Mouse (Mus musculus): ENCODE measurements around the gene Camk1g. TPM values are rescaled to one million over a fixed set of nuclear protein-coding genes. Genes with fewer than 3 reads are reported as not detected.

Gene Camk1g
- polyA plus RNA-seq, 1 experiment from 2014 or later = 46.0 TPM

DNA sequence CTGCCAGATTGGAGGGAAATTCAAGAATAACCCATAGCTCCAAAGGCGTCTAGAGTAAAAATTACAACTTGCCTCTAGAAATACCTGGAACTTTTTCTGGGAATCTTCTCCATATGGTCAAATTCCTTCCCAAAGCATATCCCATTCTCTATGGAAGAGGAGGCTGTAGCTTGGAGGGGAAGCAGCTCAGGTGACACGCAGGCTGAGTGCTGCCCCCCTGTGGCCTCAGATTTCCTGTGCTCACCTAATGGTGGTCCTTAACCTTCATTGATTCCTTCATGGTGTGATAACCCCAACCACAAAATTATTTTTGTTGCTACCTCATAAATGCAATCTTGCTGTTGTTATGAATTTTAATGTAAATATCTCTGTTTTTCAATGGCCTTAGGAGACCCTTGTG is 45.9 kb downstream of the Camk1g start:
- H3K4me2 ChIP-seq (ENCODE audit: low read length) = no peak overlapping the region
- H3K36me3 ChIP-seq (ENCODE audit: control insufficient read depth, insufficient read depth, low read length) = no peaks in the 10 kb centered on the region
- H3K27me3 ChIP-seq (ENCODE audit: control insufficient read depth, insufficient read depth, low read length) = no peaks in the 10 kb centered on the region
- H3K9me3 ChIP-seq (ENCODE audit: control insufficient read depth, low read length) = no peaks in the 10 kb centered on the region
- H3K4me3 ChIP-seq (replicated peaks; ENCODE audit: low read depth, low read length) = no peak overlapping the region
- ATAC-seq (ENCODE audit: low FRiP score, low TSS enrichment) (no peak), DNase-seq (peak; percentile 56)
- 38% methylated on average over 2 of the region's 2 CpGs for whole genome bisulfite sequencing
- H3K27ac ChIP-seq (replicated peaks; ENCODE audit: low read depth, low read length) = no peak overlapping the region
- no peaks in the 10 kb centered on the region for H3K4me1 ChIP-seq (ENCODE audit: control insufficient read depth, insufficient read depth, low read length)
- no peak overlapping the region for H3K9ac ChIP-seq (replicated peaks; ENCODE audit: low read length)

DNA sequence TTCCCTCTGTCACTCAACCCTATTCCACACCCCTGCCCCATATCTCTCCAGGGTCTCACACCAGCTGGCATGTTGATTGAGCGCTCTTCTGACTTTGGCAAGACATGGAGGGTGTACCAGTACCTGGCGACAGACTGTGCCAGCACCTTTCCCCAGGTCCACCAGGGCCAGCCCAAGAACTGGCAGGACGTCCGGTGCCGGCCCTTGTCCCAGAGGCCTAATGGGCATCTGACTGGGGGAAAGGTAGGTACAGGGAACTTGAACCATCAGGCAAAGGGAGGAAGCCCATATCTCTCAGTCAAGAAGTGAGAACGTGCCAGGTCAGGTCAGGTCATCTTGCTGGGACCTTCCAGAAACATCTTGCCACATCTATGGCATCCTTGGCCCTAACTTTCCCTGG is 46.4 kb downstream of the Camk1g start:
- H3K27me3 ChIP-seq (ENCODE audit: control insufficient read depth, insufficient read depth, low read length) = no peaks in the 10 kb centered on the region
- no peak overlapping the region for H3K4me2 ChIP-seq (ENCODE audit: low read length)
- H3K27ac ChIP-seq (replicated peaks; ENCODE audit: low read depth, low read length) = no peak overlapping the region
- ATAC-seq (ENCODE audit: low FRiP score, low TSS enrichment) (no peak), DNase-seq (no peak)
- WGBS = 95% methylated on average over 6 of the region's 6 CpGs
- no peak overlapping the region for H3K9ac ChIP-seq (replicated peaks; ENCODE audit: low read length)
- no peaks in the 10 kb centered on the region for H3K9me3 ChIP-seq (ENCODE audit: control insufficient read depth, low read length)
- no peaks in the 10 kb centered on the region for H3K36me3 ChIP-seq (ENCODE audit: control insufficient read depth, insufficient read depth, low read length)
- H3K4me1 ChIP-seq (ENCODE audit: control insufficient read depth, insufficient read depth, low read length) = no peaks in the 10 kb centered on the region
- H3K4me3 ChIP-seq (replicated peaks; ENCODE audit: low read depth, low read length) = no peak overlapping the region

DNA sequence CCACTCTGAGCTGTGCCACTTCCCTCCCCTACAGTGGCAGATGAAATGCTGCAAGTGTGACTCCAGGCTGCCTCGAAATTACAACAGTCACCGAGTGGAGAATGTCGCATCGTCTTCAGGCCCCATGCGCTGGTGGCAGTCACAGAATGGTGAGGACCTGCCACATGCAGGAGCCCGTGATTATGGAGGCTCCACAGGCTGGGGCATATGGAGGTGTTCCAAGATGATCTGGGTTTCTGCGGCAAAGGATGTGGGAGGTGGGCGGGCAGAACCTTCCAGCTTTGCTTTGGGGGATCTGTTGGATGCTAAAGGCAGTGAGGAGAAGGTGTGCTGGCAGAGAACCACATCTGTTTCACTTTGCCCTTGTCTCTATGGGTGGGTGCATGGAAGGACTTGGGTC is 49.7 kb downstream of the Camk1g start:
- Histone ChIP-seq H3K27me3 (ENCODE audit: control insufficient read depth, insufficient read depth, low read length) (no peaks in the 10 kb centered on the region), H3K4me3 (replicated peaks; ENCODE audit: low read depth, low read length) (no peak overlapping the region), H3K9ac (replicated peaks; ENCODE audit: low read length) (no peak overlapping the region), H3K36me3 (ENCODE audit: control insufficient read depth, insufficient read depth, low read length) (no peaks in the 10 kb centered on the region), H3K27ac (replicated peaks; ENCODE audit: low read depth, low read length) (no peak overlapping the region), H3K4me2 (ENCODE audit: low read length) (no peak overlapping the region), H3K9me3 (ENCODE audit: control insufficient read depth, low read length) (no peaks in the 10 kb centered on the region), H3K4me1 (ENCODE audit: control insufficient read depth, insufficient read depth, low read length) (0 out of 2 replicates have a peak, but pooled peaks cover 4% of the 10 kb centered on the region)
- 93% methylated on average over 8 of the region's 8 CpGs for WGBS
- no peak for ATAC-seq (ENCODE audit: low FRiP score, low TSS enrichment)
- no peak for DNase-seq

DNA sequence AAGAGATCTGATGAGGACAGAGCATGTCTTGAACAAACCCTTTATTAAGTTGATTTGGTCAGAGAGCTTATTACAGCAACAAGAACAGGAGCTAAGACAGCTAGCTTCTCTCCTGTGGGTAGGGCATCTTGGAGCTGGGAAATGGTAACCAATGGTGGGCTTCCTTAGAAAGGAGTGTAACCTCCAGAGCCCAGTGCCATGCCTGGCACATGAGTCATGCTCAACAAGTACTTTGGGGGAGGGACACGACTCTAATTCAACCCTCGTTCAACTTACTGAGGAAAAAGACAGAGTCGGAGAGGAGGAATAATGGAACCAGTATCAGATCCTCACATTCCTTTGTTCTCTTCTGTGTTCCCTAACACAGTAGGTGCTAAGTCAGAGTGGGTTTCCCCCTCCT is 50.4 kb downstream of the Camk1g start:
- Histone ChIP-seq H3K4me2 (ENCODE audit: low read length) (no peak overlapping the region), H3K27me3 (ENCODE audit: control insufficient read depth, insufficient read depth, low read length) (no peaks in the 10 kb centered on the region), H3K4me1 (ENCODE audit: control insufficient read depth, insufficient read depth, low read length) (0 out of 2 replicates have a peak, but pooled peaks cover 4% of the 10 kb centered on the region), H3K27ac (replicated peaks; ENCODE audit: low read depth, low read length) (no peak overlapping the region), H3K9ac (replicated peaks; ENCODE audit: low read length) (no peak overlapping the region), H3K4me3 (replicated peaks; ENCODE audit: low read depth, low read length) (no peak overlapping the region), H3K36me3 (ENCODE audit: control insufficient read depth, insufficient read depth, low read length) (no peaks in the 10 kb centered on the region), H3K9me3 (ENCODE audit: control insufficient read depth, low read length) (no peaks in the 10 kb centered on the region)
- ATAC-seq (ENCODE audit: low FRiP score, low TSS enrichment) = no peak
- no peak for DNase-seq
- 65% methylated on average over 3 of the region's 3 CpGs for WGBS

DNA sequence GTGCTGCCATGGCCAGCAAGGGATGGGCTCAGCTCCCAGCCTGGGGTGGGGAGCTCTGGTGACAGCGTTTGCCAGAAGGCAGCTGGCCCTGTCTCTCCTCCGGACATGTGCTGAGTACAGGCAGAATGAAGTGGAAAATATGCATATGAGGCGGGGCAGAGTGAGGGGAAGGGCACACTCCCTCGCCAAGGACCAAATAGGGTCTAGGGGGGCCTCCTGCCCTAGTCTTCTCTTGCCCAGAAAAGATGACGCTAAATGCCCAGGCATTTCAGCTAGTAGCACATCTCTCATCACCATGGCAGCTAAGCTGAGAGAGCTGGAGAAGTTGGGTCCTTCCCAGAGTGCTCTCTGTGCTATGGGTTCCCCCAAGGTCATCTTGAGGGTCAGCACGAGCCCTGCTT is 52.9 kb downstream of the Camk1g start:
- Histone ChIP-seq H3K36me3 (ENCODE audit: control insufficient read depth, insufficient read depth, low read length) (no peaks in the 10 kb centered on the region), H3K4me1 (ENCODE audit: control insufficient read depth, insufficient read depth, low read length) (0 out of 2 replicates have a peak, but pooled peaks cover 4% of the 10 kb centered on the region), H3K4me2 (ENCODE audit: low read length) (no peak overlapping the region), H3K27ac (replicated peaks; ENCODE audit: low read depth, low read length) (no peak overlapping the region), H3K27me3 (ENCODE audit: control insufficient read depth, insufficient read depth, low read length) (no peaks in the 10 kb centered on the region), H3K9me3 (ENCODE audit: control insufficient read depth, low read length) (no peaks in the 10 kb centered on the region), H3K4me3 (replicated peaks; ENCODE audit: low read depth, low read length) (no peak overlapping the region), H3K9ac (replicated peaks; ENCODE audit: low read length) (no peak overlapping the region)
- ATAC-seq (ENCODE audit: low FRiP score, low TSS enrichment) (no peak; the same call in 1 of the 2 replicates), DNase-seq (peak; percentile 44)
- 24% methylated on average over 6 of the region's 6 CpGs for WGBS

DNA sequence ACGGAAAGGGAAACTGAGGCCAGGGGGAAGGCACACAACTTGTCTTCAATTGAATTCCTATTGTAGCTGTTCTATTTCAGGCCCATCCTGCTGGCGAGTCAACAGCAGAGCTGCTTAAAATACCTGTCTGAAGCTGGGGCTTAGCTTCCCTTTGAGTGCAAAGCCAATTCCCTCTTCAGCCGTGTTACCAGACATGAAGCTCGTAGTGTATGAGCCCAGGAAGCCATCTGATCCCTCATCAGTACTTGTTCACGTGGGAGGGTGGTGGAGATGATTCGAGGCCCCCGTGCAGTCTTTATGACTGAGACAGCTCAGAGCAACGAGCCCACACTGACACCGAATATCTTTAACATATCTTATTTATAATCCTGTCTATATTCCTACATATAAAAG is 53.7 kb downstream of the Camk1g start:
- no peaks in the 10 kb centered on the region for H3K27me3 ChIP-seq (ENCODE audit: control insufficient read depth, insufficient read depth, low read length)
- no peak overlapping the region for H3K4me2 ChIP-seq (ENCODE audit: low read length)
- H3K4me1 ChIP-seq (ENCODE audit: control insufficient read depth, insufficient read depth, low read length) = 0 out of 2 replicates have a peak, but pooled peaks cover 4% of the 10 kb centered on the region
- H3K27ac ChIP-seq (replicated peaks; ENCODE audit: low read depth, low read length) = no peak overlapping the region
- WGBS = 79% methylated on average over 9 of the region's 9 CpGs
- DNase-seq (no peak), ATAC-seq (ENCODE audit: low FRiP score, low TSS enrichment) (no peak)
- H3K9me3 ChIP-seq (ENCODE audit: control insufficient read depth, low read length) = no peaks in the 10 kb centered on the region
- no peaks in the 10 kb centered on the region for H3K36me3 ChIP-seq (ENCODE audit: control insufficient read depth, insufficient read depth, low read length)
- H3K4me3 ChIP-seq (replicated peaks; ENCODE audit: low read depth, low read length) = no peak overlapping the region
- H3K9ac ChIP-seq (replicated peaks; ENCODE audit: low read length) = no peak overlapping the region

DNA sequence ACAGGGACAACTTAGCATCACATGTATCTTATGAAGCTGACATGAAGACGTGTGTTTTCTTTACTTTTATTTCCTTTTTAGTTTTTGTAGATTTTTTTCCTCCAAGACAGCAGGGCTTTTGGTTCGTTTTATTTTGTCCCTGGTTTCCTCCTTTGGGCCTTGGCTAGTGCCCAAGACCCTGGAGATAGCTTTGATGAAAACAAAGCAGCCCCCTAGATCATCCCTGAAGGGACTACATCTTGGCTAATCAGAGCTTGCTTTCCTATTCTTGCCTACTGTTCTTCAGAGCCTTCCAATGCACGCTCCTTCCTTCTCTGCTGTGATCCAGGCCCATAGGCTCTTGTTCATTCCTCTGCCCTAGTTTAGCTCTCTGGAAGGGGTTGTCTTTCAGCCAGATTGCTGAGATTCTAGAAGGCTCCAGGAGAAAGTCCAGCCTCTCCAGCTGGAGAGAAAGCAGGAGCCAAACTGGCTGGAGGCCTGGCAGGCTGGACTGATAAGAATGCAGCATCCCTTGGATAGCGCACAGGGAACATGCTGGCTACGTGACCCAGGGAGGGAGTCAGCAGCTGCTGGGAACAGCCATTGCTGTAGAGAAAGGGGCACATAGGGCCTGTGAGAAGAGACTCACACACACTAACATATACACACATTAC is 54.3 kb downstream of the Camk1g start:
- Histone ChIP-seq H3K4me2 (ENCODE audit: low read length) (no peak overlapping the region), H3K9me3 (ENCODE audit: control insufficient read depth, low read length) (no peaks in the 10 kb centered on the region), H3K4me3 (replicated peaks; ENCODE audit: low read depth, low read length) (no peak overlapping the region), H3K9ac (replicated peaks; ENCODE audit: low read length) (no peak overlapping the region), H3K36me3 (ENCODE audit: control insufficient read depth, insufficient read depth, low read length) (no peaks in the 10 kb centered on the region), H3K27ac (replicated peaks; ENCODE audit: low read depth, low read length) (no peak overlapping the region), H3K4me1 (ENCODE audit: control insufficient read depth, insufficient read depth, low read length) (0 out of 2 replicates have a peak, but pooled peaks cover 4% of the 10 kb centered on the region), H3K27me3 (ENCODE audit: control insufficient read depth, insufficient read depth, low read length) (no peaks in the 10 kb centered on the region)
- ATAC-seq (ENCODE audit: low FRiP score, low TSS enrichment) (no peak), DNase-seq (no peak)
- WGBS = 74% methylated on average over 5 of the region's 5 CpGs

DNA sequence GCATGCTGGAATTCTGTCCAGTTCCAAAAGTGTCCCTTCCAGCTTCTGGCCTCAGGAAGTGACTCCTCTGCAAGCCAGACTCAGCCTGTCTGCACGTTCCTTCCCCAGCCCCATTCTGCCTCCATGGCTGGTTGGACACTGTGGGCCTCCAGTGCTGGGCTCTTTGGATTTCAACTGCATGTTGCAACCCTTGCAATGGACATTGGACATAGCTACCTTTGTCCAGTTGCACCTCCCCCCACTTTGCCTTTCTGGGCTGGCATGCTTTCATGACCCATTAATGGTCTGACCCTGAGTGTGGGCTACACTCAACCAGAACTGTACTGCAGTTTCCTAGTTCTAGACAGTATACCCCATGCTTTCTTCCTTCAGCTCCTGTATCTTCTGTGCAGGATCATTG is 58.5 kb downstream of the Camk1g start:
- Histone ChIP-seq H3K4me2 (ENCODE audit: low read length) (no peak overlapping the region), H3K4me3 (replicated peaks; ENCODE audit: low read depth, low read length) (no peak overlapping the region), H3K27me3 (ENCODE audit: control insufficient read depth, insufficient read depth, low read length) (no peaks in the 10 kb centered on the region), H3K27ac (replicated peaks; ENCODE audit: low read depth, low read length) (no peak overlapping the region), H3K9me3 (ENCODE audit: control insufficient read depth, low read length) (no peaks in the 10 kb centered on the region), H3K9ac (replicated peaks; ENCODE audit: low read length) (no peak overlapping the region), H3K36me3 (ENCODE audit: control insufficient read depth, insufficient read depth, low read length) (no peaks in the 10 kb centered on the region), H3K4me1 (ENCODE audit: control insufficient read depth, insufficient read depth, low read length) (0 out of 2 replicates have a peak, but pooled peaks cover 4% of the 10 kb centered on the region)
- no peak for DNase-seq
- no peak for ATAC-seq (ENCODE audit: low FRiP score, low TSS enrichment)
- 84% methylated on average over 1 of the region's 1 CpGs for WGBS

DNA sequence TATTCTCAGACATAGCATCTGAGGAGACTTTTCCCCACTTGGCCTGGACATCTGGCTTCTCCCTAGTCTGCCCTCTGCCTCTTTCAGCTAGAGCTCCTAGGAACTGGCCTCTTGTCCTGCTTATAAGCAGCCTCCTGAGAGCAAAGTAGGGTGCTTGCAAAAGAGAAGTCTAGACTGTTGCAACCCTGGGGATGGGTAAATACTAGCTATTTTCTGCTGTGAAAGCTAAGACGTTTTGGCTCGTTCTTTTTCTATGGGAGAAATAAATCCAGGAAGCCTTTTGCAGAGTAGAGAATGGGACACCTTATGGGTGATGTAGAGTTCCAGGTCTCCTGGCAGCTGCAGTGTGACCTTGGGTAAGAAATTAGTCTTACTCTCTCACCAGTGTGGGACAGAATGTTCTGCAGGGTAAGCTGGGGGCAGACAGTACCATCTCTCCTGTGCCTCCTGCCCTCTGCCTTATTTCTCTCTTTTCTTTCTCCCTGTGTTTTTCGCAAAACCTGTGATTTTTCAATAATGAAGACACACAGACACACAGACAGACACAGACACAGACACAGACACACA is 59.5 kb downstream of the Camk1g start:
- ATAC-seq (ENCODE audit: low FRiP score, low TSS enrichment) (no peak), DNase-seq (no peak)
- H3K9ac ChIP-seq (replicated peaks; ENCODE audit: low read length) = no peak overlapping the region
- no peaks in the 10 kb centered on the region for H3K27me3 ChIP-seq (ENCODE audit: control insufficient read depth, insufficient read depth, low read length)
- H3K9me3 ChIP-seq (ENCODE audit: control insufficient read depth, low read length) = no peaks in the 10 kb centered on the region
- H3K4me1 ChIP-seq (ENCODE audit: control insufficient read depth, insufficient read depth, low read length) = peaks cover under 1% of the 10 kb centered on the region; the same call in 1 of the 2 replicates
- H3K27ac ChIP-seq (replicated peaks; ENCODE audit: low read depth, low read length) = no peak overlapping the region
- WGBS = 88% methylated on average over 3 of the region's 3 CpGs
- H3K4me2 ChIP-seq (ENCODE audit: low read length) = no peak overlapping the region
- H3K4me3 ChIP-seq (replicated peaks; ENCODE audit: low read depth, low read length) = no peak overlapping the region
- no peaks in the 10 kb centered on the region for H3K36me3 ChIP-seq (ENCODE audit: control insufficient read depth, insufficient read depth, low read length)
